Mouse (Mus musculus) kidney, postnatal 10 days (tissue): ENCODE measurements at regions not wholly inside any gene's neighbourhood (a gene's known extent, or its start where the extent isn't known, plus 50 kb on each side); places are given as distances from the start of the nearest gene placed in this dataset.

Experiments used
- DNase-seq: peaks from one replicate; pipeline ENCODE4 v3.0.0; 2021; ENCODE audit warnings: mixed read lengths

- peak; percentile 19 for DNase-seq
Observed at GRCm38 (mm10) chr10:97078022-97078473, 401.4 kb upstream of the Dcn start.

GRCm38 (mm10) chr10:97079575-97079974 lies 399.8 kb upstream of the Dcn start:
- no peak for DNase-seq

GRCm38 (mm10) chr10:97087286-97087685 lies 392.1 kb upstream of the Dcn start:
- no peak for DNase-seq

GRCm38 (mm10) chr10:97090254-97090653 lies 389.2 kb upstream of the Dcn start:
- no peak for DNase-seq

GRCm38 (mm10) chr10:97093886-97094285 lies 385.5 kb upstream of the Dcn start:
- no peak for DNase-seq

- DNase-seq: no peak
Observed at GRCm38 (mm10) chr10:97114501-97114900, 364.9 kb upstream of the Dcn start.

- no peak for DNase-seq
Observed at GRCm38 (mm10) chr10:97122693-97123092, 356.7 kb upstream of the Dcn start.

- peak; percentile 23 for DNase-seq
Observed at GRCm38 (mm10) chr10:97141561-97141960, 337.8 kb upstream of the Dcn start.

- DNase-seq: peak; percentile 19
Observed at GRCm38 (mm10) chr10:97158561-97159395, 320.6 kb upstream of the Dcn start.

GRCm38 (mm10) chr10:97159396-97159760 lies 320.0 kb upstream of the Dcn start:
- DNase-seq: no peak

GRCm38 (mm10) chr10:97159831-97160575 lies 319.4 kb upstream of the Dcn start:
- peak; percentile 28 for DNase-seq

GRCm38 (mm10) chr10:97160892-97161291 lies 318.5 kb upstream of the Dcn start:
- DNase-seq: no peak

- DNase-seq: no peak
Observed at GRCm38 (mm10) chr10:97178468-97178867, 300.9 kb upstream of the Dcn start.

GRCm38 (mm10) chr10:97189696-97190095 lies 289.7 kb upstream of the Dcn start:
- DNase-seq: no peak

- DNase-seq: no peak
Observed at GRCm38 (mm10) chr10:97211238-97211695, 268.1 kb upstream of the Dcn start.

- no peak for DNase-seq
Observed at GRCm38 (mm10) chr10:97211785-97212398, 267.5 kb upstream of the Dcn start.

- peak; percentile 28 for DNase-seq
Observed at GRCm38 (mm10) chr10:97219474-97219873, 259.9 kb upstream of the Dcn start.

- no peak for DNase-seq
Observed at GRCm38 (mm10) chr10:97220431-97220830, 259.0 kb upstream of the Dcn start.

GRCm38 (mm10) chr10:97235631-97236030 lies 243.8 kb upstream of the Dcn start:
- no peak for DNase-seq

GRCm38 (mm10) chr10:97241476-97241875 lies 237.9 kb upstream of the Dcn start:
- DNase-seq: no peak

GRCm38 (mm10) chr10:97245674-97246073 lies 233.7 kb upstream of the Dcn start:
- DNase-seq: no peak

GRCm38 (mm10) chr10:97248522-97248921 lies 230.9 kb upstream of the Dcn start:
- no peak for DNase-seq

- no peak for DNase-seq
Observed at GRCm38 (mm10) chr10:97249760-97250159, 229.6 kb upstream of the Dcn start.

- DNase-seq: no peak
Observed at GRCm38 (mm10) chr10:97250167-97250566, 229.2 kb upstream of the Dcn start.
